Mouse (Mus musculus) small intestine, adult 2 months (tissue): ENCODE results near the gene Abcd1. TPM values are rescaled to one million over a fixed set of nuclear protein-coding genes. Genes with fewer than 3 reads are reported as not detected.
A peak's percentile ranks its signal among the peaks of the same experiment; 100 is the strongest.

Source experiments
- H3K27ac ChIP-seq: fragments of 200-500 bp; 2 replicates; pipeline ENCODE4 v1.5.1; 2012; ENCODE audit warnings: low read depth, low read length, control low read depth, inconsistent platforms; ENCODE audit not compliant: insufficient read depth
- H3K27me3 ChIP-seq: fragments of 200-500 bp; 2 replicates; pipeline ENCODE4 v1.6.1; 2012; ENCODE audit warnings: mild to moderate bottlenecking, moderate library complexity, low read length, inconsistent platforms; ENCODE audit not compliant: control insufficient read depth, insufficient read depth
- H3K36me3 ChIP-seq: fragments of 200-500 bp; 2 replicates; pipeline ENCODE4 v1.6.1; 2012; ENCODE audit warnings: mild to moderate bottlenecking, low read length, control low read depth, inconsistent platforms; ENCODE audit not compliant: control insufficient read depth, insufficient read depth
- H3K4me1 ChIP-seq: fragments of 200-500 bp; 2 replicates; pipeline ENCODE4 v1.6.1; 2012; ENCODE audit warnings: low read length, inconsistent platforms, mixed read lengths; ENCODE audit not compliant: control insufficient read depth, insufficient read depth, insufficient read length
- H3K4me3 ChIP-seq: fragments of 200-500 bp; 2 replicates; pipeline ENCODE4 v1.5.1; 2012; ENCODE audit warnings: low read depth, mild to moderate bottlenecking, control low read depth, inconsistent platforms, low read length, moderate library complexity
- CTCF ChIP-seq: fragments of 200-500 bp; IDR thresholded peaks from 2 replicates; pipeline ENCODE4 v1.5.1; 2012; ENCODE audit warnings: low read depth, mild to moderate bottlenecking, control low read depth, inconsistent platforms, low read length, moderate library complexity, mixed read lengths; ENCODE audit not compliant: insufficient replicate concordance, insufficient read length; ENCODE audit errors: extremely low read depth
- POLR2A ChIP-seq: fragments of 200-500 bp; IDR thresholded peaks from 2 replicates; pipeline ENCODE4 v1.6.1; 2012; ENCODE audit warnings: low read depth, mild to moderate bottlenecking, control low read depth, inconsistent platforms, low read length, moderate library complexity
- WGBS: fragments of 180-500 bp; shearing (Covaris S2); methylation state at CpG from one replicate; pipeline ENCODE4 v1.1.7; 2018; 5-methylcytosine and 5-hydroxymethylcytosine counted together
- polyA plus RNA-seq: library from polyadenylated mRNA; depleted of rRNA; stranded (reverse); fragments of >200 nt; gene quantifications from 2 replicates; pipeline ENCODE4 v1.2.3, GENCODE M21; 2012; rRNA removed

Gene Abcd1
- polyA plus RNA-seq: 49.3 and 99.9 TPM in 2 replicates

DNA sequence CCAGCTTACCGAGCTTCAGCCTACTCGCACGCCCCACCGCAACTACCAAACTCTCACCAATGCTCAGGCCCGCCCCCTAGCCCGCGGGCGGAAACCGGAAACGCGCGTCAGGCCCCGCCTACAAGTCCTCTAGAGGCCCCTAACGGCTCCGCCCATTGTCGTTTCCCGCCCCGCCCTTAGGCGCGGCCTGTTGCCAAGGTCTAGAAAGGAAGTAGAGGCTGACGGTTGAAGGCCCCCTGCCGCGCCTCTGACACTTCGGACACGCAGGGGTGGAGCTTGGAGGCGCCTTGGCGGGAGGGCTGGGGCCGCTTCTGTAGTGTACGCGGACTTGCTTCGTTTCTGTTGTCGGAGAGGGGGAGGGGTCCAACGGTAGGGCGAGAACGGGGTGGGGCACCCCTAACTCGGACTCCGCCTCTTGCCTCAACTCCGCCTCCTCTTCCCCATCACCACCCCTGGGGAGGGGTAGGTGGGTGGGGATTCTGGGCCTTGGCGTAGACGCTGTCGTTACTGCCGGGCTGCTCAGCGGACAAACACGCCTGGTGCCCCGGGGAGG is at the start of gene Abcd1, which contains the start of gene Bcap31:
Gene Abcd1 (plus strand): TSS at position 489 of the 553 bp plus-strand sequence.
Gene Bcap31 (minus strand): TSS at position 67 of the 553 bp plus-strand sequence.
- peak; percentile 76; the same call in 1 of the 2 replicates for TF ChIP-seq POLR2A
- no peak for TF ChIP-seq CTCF
- peak within 1 kb of the TSS; percentile 96 for H3K27ac ChIP-seq
- peaks cover 11% of the 10 kb centered on the region for H3K4me1 ChIP-seq
- no peaks in the 10 kb centered on the region for H3K27me3 ChIP-seq
- H3K36me3 ChIP-seq: peaks cover 9% of the 10 kb centered on the region
- H3K4me3 ChIP-seq: peak within 1 kb of the TSS; percentile 81
- WGBS: 16% methylated on average over 39 of the region's 45 CpGs

- TF ChIP-seq POLR2A: no peak
- peak; percentile 42; the same call in 1 of the 2 replicates for TF ChIP-seq CTCF
- Histone ChIP-seq H3K36me3 (peaks cover 15% of the 10 kb centered on the region), H3K4me3 (peak overlapping the region; percentile 37), H3K4me1 (peaks cover 11% of the 10 kb centered on the region; the same call in 1 of the 2 replicates), H3K27ac (peak overlapping the region; percentile 96), H3K27me3 (no peaks in the 10 kb centered on the region)
- WGBS: 67% methylated on average over 4 of the region's 4 CpGs
Observed at GRCm38 (mm10) chrX:73672031-73672431, 44.4 kb upstream of the Abcd1 start.

DNA sequence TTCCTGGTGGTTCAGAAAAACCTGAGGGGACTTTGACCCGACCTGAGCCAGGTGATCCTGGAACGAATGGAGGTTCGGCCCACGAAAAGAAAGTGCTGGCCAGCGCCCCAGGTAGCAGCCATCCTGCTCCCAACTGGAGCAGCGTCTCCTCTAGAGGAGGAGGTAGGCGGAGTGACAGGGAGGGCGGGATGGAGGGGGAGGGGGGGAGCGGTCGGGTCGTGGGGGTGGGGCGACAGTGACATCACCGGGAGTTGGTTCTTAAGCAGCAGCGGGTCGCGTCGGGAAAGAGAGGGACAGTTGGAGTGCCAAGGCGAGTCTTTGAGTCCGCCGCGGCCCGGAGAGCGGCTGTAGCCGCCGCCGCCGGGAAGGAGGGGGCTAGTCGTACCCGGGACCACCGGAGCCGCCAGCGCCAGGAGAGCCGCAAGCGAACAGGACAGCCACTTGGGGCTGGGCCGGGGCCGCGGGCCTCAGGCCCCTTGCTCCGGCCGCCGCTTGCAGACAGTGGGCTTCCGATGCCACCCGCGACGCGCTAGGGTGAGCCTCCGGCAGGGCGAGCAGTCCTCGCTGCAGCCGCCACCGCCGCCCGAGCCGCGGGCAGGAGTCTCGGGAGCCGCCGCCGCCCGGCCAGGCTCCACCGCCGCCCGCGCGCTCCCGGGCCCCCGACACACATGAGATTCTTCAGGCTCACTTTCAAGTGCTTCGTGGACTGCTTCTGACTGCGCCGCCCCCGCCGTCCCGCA is 43.3 kb upstream of the Abcd1 start, which contains the start of gene Slc6a8:
Gene Slc6a8 (plus strand): TSS at position 272 of the 740 bp plus-strand sequence.
- WGBS: 10% methylated on average over 57 of the region's 72 CpGs
- H3K27ac ChIP-seq: peak within 1 kb of the TSS; percentile 96
- peaks cover 11% of the 10 kb centered on the region; the same call in 1 of the 2 replicates for H3K4me1 ChIP-seq
- H3K36me3 ChIP-seq: peaks cover 21% of the 10 kb centered on the region
- no peaks in the 10 kb centered on the region for H3K27me3 ChIP-seq
- peak within 1 kb of the TSS; percentile 96 for H3K4me3 ChIP-seq
- TF ChIP-seq POLR2A (peak; percentile 94), CTCF (no peak)

GRCm38 (mm10) chrX:73673619-73673967 is 42.8 kb upstream of the Abcd1 start:
- peaks cover 11% of the 10 kb centered on the region; the same call in 1 of the 2 replicates for H3K4me1 ChIP-seq
- H3K36me3 ChIP-seq: peaks cover 26% of the 10 kb centered on the region
- H3K27ac ChIP-seq: peak overlapping the region; percentile 65
- 13% methylated on average over 25 of the region's 42 CpGs for WGBS
- no peaks in the 10 kb centered on the region for H3K27me3 ChIP-seq
- H3K4me3 ChIP-seq: peak overlapping the region; percentile 96
- no peak for TF ChIP-seq CTCF
- no peak for TF ChIP-seq POLR2A

DNA sequence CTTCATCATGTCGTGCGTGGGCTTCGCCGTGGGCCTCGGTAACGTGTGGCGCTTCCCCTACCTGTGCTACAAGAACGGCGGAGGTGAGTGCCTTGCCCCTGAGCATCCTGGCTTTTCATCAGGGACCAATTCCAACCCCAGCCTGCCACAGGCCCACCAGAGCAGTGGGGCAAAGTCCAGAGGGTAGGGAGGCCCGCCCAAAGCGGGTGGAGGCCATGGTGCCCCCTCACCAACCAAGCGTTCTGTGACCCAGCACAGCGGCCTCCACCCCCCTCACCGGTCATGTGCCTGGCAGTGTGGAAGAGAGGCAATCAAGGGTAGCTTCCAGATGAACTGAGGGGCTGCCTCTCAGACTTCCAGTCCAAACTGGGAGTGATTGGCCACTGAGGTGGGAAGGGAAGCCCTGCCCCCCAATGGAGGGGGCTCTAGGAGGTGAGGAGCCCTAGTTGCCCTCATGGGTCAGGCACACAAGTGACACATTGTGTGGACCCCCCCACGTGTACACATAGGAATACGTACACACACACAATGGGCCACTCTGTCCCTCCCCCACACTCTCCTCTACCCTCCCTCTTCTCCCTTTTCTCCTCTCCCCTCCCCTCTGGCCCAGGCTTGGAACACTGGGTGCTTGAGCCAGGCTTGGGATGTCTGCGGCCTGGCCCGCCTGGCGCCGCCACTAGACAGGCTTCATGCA is 42.3 kb upstream of the Abcd1 start:
- 29% methylated on average over 20 of the region's 20 CpGs for WGBS
- Histone ChIP-seq H3K27ac (peak overlapping the region; percentile 65), H3K4me1 (peaks cover 11% of the 10 kb centered on the region; the same call in 1 of the 2 replicates), H3K27me3 (no peaks in the 10 kb centered on the region), H3K36me3 (peaks cover 31% of the 10 kb centered on the region), H3K4me3 (peak overlapping the region; percentile 96)
- TF ChIP-seq CTCF (no peak), POLR2A (no peak)

- no peaks in the 10 kb centered on the region for H3K27me3 ChIP-seq
- TF ChIP-seq CTCF (no peak), POLR2A (no peak)
- H3K4me1 ChIP-seq: peaks cover 6% of the 10 kb centered on the region; the same call in 1 of the 2 replicates
- 75% methylated on average over 2 of the region's 2 CpGs for WGBS
- H3K36me3 ChIP-seq: peaks cover 42% of the 10 kb centered on the region
- H3K27ac ChIP-seq: no peak overlapping the region
- H3K4me3 ChIP-seq: peak overlapping the region; percentile 96
Observed at GRCm38 (mm10) chrX:73675231-73675630, 41.2 kb upstream of the Abcd1 start.
